Mouse (Mus musculus) forebrain, embryonic 13.5 days (tissue): ENCODE data around the gene A3galt2. TPM values are rescaled to one million over a fixed set of nuclear protein-coding genes. Genes with fewer than 3 reads are reported as not detected.

ENCODE experiments used
- ATAC-seq: fragments of 200-750 bp; cut with Nextera tagmentation; 2 replicates; pipeline ENCODE4 v1.8.0; 2017
- H3K27ac ChIP-seq: fragments of 300-500 bp; sonication (generic); 2 replicates; pipeline ENCODE4 v1.5.1; 2015; ENCODE audit warnings: inconsistent platforms, mild to moderate bottlenecking, moderate library complexity
- H3K27me3 ChIP-seq: fragments of 300-500 bp; sonication (generic); 2 replicates; pipeline ENCODE4 v1.6.1; 2015; ENCODE audit warnings: mild to moderate bottlenecking, inconsistent platforms
- H3K36me3 ChIP-seq: fragments of 300-500 bp; sonication (generic); 2 replicates; pipeline ENCODE4 v1.6.1; 2015; ENCODE audit warnings: mild to moderate bottlenecking, inconsistent platforms; ENCODE audit not compliant: poor library complexity, severe bottlenecking
- H3K4me1 ChIP-seq: fragments of 300-500 bp; sonication (generic); 2 replicates; pipeline ENCODE4 v1.6.1; 2015; ENCODE audit warnings: inconsistent platforms
- H3K4me2 ChIP-seq: fragments of 300-500 bp; sonication (generic); 2 replicates; pipeline ENCODE4 v1.6.1; 2015; ENCODE audit warnings: inconsistent platforms, mild to moderate bottlenecking, moderate library complexity
- H3K4me3 ChIP-seq: fragments of 300-500 bp; sonication (generic); 2 replicates; pipeline ENCODE4 v1.5.1; 2015; ENCODE audit warnings: mild to moderate bottlenecking, inconsistent platforms
- H3K9ac ChIP-seq: fragments of 300-500 bp; sonication (generic); 2 replicates; pipeline ENCODE4 v1.6.1; 2015; ENCODE audit warnings: mild to moderate bottlenecking, inconsistent platforms
- H3K9me3 ChIP-seq: fragments of 300-500 bp; sonication (generic); replicated peaks from 2 replicates; pipeline ENCODE4 v1.6.1; 2016; ENCODE audit warnings: inconsistent platforms
- WGBS: fragments of 180-500 bp; shearing (Covaris S2); methylation state at CpG from one replicate; pipeline ENCODE4 v1.1.7; 2015; 5-methylcytosine and 5-hydroxymethylcytosine counted together
- polyA plus RNA-seq: library from polyadenylated mRNA; unstranded; fragments of >200 nt; fragmentation: Nextera tagmentation; extraction: Ambion mirVana; gene quantifications from 2 replicates; pipeline ENCODE4 v1.2.1, GENCODE M21; 2015

Gene A3galt2
- polyA plus RNA-seq, 1 experiment from 2014 or later: 0.88 TPM

DNA sequence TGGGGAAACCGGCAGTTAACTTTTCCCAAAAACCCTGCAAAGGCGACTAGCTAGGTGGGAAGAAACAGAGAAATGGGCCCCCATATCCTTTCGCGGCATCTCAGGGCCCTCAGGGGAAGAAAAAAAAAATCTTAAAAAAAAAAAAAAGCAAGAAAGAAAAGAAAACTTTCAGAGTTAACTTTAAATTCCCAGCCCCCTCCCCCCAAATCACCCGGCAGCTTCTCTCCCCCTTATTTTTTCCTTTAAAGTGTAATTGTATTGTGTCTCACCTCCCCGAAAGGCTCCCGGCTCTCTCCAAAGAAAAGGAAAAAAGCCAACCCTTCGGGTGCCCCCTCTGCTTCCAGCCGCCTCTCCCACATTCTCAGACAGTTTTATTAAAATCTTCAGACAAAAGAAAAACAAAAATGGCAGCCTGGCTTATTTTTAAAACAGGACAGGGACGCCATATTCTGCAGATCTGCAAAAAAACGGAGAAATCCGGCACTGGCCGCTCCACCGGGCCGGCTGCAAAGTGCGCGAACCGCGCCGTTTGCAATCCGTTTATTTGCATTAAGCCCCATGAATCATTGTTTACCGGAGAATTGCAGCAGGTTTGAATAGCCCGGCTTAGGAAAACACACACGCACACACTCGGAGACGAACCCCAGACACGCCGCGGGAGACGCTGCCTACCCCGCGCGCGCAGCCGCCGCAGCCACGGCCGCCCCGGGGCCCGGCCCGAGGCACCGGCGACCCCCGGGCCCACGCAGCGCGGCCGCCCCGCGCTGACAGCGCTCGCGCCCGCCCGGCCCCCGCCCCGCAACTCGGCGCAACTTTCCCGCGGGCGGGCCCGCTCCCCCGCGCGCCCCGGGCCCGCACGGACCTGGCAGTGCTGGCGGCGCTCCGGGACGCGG lies 50.2 kb downstream of the A3galt2 start:
- H3K27me3 ChIP-seq: no peaks in the 10 kb centered on the region
- H3K36me3 ChIP-seq: peaks cover 4% of the 10 kb centered on the region; the same call in 1 of the 2 replicates
- under 1% methylated on average over 42 of the region's 74 CpGs for WGBS
- H3K9me3 ChIP-seq: no peaks in the 10 kb centered on the region
- peak overlapping the region; percentile 88 for H3K4me3 ChIP-seq
- H3K27ac ChIP-seq: peak overlapping the region; percentile 98
- peak overlapping the region; percentile 99 for H3K4me2 ChIP-seq
- H3K4me1 ChIP-seq: peaks cover 50% of the 10 kb centered on the region
- ATAC-seq: peak; percentile 19
- peak overlapping the region; percentile 98 for H3K9ac ChIP-seq

DNA sequence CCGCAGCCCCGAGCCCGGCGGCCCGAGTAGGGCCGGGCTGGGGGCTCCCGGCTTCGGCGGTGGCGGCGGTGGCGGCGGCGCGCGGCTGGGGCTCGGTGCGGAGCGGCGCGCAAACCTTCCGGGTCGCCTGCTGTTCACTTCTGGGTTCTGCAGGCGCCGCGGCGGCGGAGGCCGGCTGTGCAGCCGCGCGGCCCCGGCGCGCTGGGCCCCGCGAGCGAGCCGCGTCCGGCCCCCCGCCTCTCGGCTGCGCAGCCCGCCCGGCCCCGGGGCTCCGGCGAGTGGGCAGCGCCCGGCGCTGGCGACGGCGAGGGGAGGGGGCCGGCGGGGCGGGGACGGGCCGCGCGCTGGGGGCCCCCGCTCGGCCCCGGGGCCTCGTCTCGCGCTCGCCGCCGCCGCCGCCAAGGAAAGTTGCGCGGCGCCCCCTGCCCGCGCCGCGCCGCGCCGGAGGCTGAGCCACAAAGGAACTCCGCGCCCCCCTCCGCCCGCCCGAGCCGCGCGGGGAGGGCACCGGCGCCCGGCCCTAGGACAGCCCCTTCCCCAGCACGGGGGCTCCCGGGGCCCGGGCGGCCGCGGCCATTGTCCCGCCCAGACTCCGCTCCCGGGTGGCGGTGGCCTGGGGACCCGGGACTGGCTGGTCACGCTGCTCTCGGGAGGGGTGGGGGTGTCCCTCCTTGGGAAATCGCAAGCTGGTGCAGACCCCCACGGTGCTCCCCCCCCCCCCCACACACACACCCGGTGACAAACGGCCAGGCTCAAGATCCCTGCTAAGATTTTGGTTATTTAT lies 51.1 kb downstream of the A3galt2 start, which contains the start of gene Zfp362:
Gene Zfp362, minus strand, starts transcription at position 3 of the 784 bp plus-strand sequence.
- H3K4me3 ChIP-seq: peak within 1 kb of the TSS; percentile 88
- peaks cover 43% of the 10 kb centered on the region for H3K4me1 ChIP-seq
- H3K9ac ChIP-seq: peak within 1 kb of the TSS; percentile 98
- WGBS: 2% methylated on average over 39 of the region's 111 CpGs
- H3K9me3 ChIP-seq: no peaks in the 10 kb centered on the region
- H3K27ac ChIP-seq: peak within 1 kb of the TSS; percentile 98
- no peaks in the 10 kb centered on the region for H3K36me3 ChIP-seq
- H3K4me2 ChIP-seq: peak within 1 kb of the TSS; percentile 99
- no peaks in the 10 kb centered on the region for H3K27me3 ChIP-seq
- ATAC-seq: peak; percentile 61

DNA sequence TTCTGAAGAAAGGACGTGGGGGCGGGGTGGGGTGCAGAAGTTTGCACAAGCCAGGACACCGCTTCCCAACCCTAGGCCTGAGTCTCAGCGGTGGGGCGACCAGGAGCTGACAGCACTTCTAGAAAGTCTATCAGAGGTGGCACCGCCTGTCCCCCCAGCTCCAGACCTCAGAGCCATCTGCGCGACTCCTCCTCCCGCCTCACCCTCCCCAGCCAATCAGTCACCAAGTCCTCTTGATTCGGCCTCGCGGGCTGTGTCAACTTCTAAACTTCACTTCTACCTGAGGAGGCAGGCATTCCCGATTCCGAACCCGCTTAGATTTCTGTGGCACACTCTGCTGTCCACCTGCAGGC lies 51.6 kb downstream of the A3galt2 start:
- Histone ChIP-seq H3K9ac (peak overlapping the region; percentile 98), H3K27me3 (no peaks in the 10 kb centered on the region), H3K36me3 (no peaks in the 10 kb centered on the region), H3K4me2 (peak overlapping the region; percentile 99), H3K4me1 (peaks cover 40% of the 10 kb centered on the region), H3K9me3 (no peaks in the 10 kb centered on the region), H3K27ac (peak overlapping the region; percentile 98), H3K4me3 (peak overlapping the region; percentile 88)
- under 1% methylated on average over 15 of the region's 15 CpGs for WGBS
- peak; percentile 50 for ATAC-seq

DNA sequence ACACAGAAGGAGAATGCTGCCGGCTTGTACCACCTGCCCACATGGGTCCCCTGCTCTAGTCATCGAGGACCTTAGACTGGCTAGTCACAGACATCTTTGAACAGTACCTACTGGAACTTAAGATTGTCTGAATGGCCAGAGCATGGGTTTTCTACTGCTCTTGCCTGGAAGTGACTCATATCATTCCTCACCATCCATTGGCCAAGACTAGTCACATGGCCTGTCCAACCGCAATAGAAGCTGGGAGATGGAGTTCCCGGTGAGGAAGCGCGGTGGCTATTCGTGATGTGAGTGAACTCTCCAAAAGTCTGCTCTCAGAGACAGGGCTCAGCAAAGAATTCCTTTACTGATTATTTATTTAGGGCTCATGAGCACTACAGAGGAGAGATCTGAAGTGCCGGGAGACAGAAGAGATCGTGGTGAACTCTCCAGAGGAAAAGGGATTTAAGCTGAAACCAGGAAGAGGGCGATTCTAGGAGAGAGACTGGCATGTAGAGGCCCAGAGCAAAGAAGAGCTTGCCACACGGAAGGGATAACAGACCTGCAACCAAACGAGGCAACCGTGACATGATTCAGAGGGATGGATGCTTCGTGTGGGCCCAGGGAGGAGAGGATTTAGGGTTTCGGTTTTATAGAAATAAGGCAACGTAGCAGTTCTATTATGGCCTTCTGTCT lies 56.4 kb downstream of the A3galt2 start:
- no peak overlapping the region for H3K27ac ChIP-seq
- WGBS: 13% methylated on average over 16 of the region's 16 CpGs

DNA sequence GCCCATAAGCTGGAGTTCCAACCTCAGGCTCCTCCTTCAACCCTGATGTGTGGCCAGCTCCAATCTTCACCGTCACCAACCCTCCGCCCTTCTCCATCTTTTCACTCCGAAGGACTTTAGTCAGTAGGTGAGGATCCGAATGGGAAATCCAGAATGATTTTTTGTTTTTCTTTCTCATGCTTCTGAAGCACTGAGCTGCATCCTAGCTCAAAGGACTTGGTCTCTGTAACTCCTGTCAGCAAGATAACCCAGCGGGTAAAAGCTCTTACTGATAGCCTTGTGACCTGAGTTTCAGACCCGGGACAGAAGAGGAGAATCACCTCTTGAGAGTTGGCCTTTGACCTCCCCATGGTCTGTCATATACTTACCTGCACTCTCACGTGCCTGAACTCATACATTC lies 61.8 kb downstream of the A3galt2 start:
- H3K9ac ChIP-seq: no peak overlapping the region
- no peaks in the 10 kb centered on the region for H3K36me3 ChIP-seq
- 77% methylated on average over 7 of the region's 7 CpGs for WGBS
- no peaks in the 10 kb centered on the region for H3K9me3 ChIP-seq
- peaks cover 7% of the 10 kb centered on the region for H3K4me1 ChIP-seq
- H3K27me3 ChIP-seq: no peaks in the 10 kb centered on the region
- ATAC-seq: no peak
- no peak overlapping the region for H3K4me2 ChIP-seq
- H3K27ac ChIP-seq: no peak overlapping the region
- H3K4me3 ChIP-seq: no peak overlapping the region

More for the DNA sequence above, 56.4 kb downstream of the A3galt2 start:
- peak; percentile 96 for ATAC-seq
- Histone ChIP-seq H3K4me3 (peak overlapping the region; percentile 48), H3K27me3 (no peaks in the 10 kb centered on the region), H3K9ac (peak overlapping the region; percentile 66), H3K9me3 (no peaks in the 10 kb centered on the region), H3K4me1 (peaks cover 17% of the 10 kb centered on the region), H3K36me3 (no peaks in the 10 kb centered on the region), H3K4me2 (peak overlapping the region; percentile 70)

Other genes with a start within 250 kb of the A3galt2 start
- 4.9 and 5.4 TPM in 2 replicates for gene Zscan20, start 145.3 kb upstream of the A3galt2 start, polyA plus RNA-seq
- gene Tlr12, start 136.7 kb upstream of the A3galt2 start, polyA plus RNA-seq: 1.4 and 1.6 TPM in 2 replicates
- 34.9 and 38.2 TPM in 2 replicates for gene Phc2, start 100.7 kb upstream of the A3galt2 start, polyA plus RNA-seq
- gene Zfp362, start 50.7 kb downstream of the A3galt2 start, polyA plus RNA-seq: 42.3 and 46.9 TPM in 2 replicates
- gene Trim62, start 128.2 kb downstream of the A3galt2 start, polyA plus RNA-seq: 6.7 and 7.6 TPM in 2 replicates
- gene Azin2, start 207.1 kb downstream of the A3galt2 start, polyA plus RNA-seq: 11.3 and 13.5 TPM in 2 replicates
- 155 and 166 TPM in 2 replicates for gene Ak2, start 236.6 kb downstream of the A3galt2 start, polyA plus RNA-seq